Mouse (Mus musculus): ENCODE results near the gene Hmgb4. TPM values are rescaled to one million over a fixed set of nuclear protein-coding genes. Genes with fewer than 3 reads are reported as not detected.

The Hmgb4 gene
- polyA plus RNA-seq (2015; fragmentation: Nextera tagmentation; extraction: Ambion mirVana), result not detected in 2 replicates

DNA sequence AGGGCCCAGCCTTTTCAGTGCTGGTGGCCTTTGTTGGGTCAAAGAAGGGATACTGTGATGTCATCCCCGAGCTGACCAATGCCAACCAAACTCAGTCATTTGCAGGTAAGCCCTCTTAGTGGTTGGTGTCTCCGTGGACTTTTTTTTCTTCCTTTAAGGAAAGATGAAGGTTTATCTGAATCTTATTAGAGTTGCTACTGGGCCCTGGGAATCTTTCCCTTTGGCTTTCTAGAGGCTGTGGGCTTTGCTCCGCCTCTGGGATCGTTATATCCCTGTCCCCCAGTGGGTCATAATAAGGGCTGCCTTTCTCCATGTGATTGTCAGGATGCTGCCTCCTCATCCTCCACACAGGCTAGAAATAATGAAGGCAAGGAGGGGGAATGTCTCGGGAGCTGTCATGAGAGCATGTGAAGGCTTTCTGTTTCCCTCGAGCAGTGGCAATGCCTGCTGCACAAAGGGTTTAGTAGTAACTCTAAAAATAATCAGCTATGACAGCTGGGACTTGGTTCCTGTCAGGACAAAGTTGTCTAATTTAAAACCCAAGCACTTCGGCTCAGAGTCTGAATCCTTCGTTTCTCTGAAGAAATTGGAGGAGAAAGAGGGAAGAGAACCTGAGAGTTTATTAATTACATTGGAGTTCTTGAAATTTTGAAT is at the start of gene Hmgb4:
TSS of gene Hmgb4 (minus strand) at position 51 of the 654 bp plus-strand sequence.
- H3K4me3 ChIP-seq, result no peak within 1 kb of the TSS
- H3K9me3 ChIP-seq, result no peaks in the 10 kb centered on the region
- H3K27ac ChIP-seq, result no peak within 1 kb of the TSS
- no peaks in the 10 kb centered on the region for H3K27me3 ChIP-seq
- no peak within 1 kb of the TSS for H3K9ac ChIP-seq
- ATAC-seq (ENCODE audit: insufficient number of reproducible peaks, low FRiP score, low TSS enrichment, low read depth), result no peak
- H3K36me3 ChIP-seq, result no peaks in the 10 kb centered on the region
- WGBS, result 56% methylated on average over 8 of the region's 8 CpGs
- no peak within 1 kb of the TSS for H3K4me2 ChIP-seq
- no peaks in the 10 kb centered on the region for H3K4me1 ChIP-seq

DNA sequence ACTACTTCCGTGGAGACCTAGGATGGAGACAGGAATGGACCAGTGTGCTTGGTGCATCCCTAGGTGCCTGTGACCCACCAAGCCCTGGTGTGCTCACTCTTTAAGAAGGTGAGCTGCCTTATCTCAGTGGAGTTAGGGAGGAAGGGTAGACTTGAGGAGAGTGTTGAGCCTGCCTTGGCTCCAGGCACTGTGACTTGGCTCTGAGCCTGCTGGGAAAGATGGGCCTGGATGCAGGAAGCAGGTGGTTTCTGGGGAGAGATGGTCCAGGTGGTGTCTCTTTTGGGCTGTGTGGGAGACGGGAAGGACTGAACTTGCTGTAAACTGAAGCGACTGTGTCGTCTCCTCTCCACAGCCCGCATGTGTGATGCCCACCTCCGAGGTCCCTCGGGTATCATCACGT is 45.3 kb upstream of the Hmgb4 start:
- Histone ChIP-seq H3K9ac (no peak overlapping the region), H3K27ac (no peak overlapping the region), H3K36me3 (no peaks in the 10 kb centered on the region), H3K9me3 (no peaks in the 10 kb centered on the region), H3K4me2 (no peak overlapping the region), H3K27me3 (no peaks in the 10 kb centered on the region), H3K4me1 (no peaks in the 10 kb centered on the region), H3K4me3 (no peak overlapping the region)
- 92% methylated on average over 8 of the region's 8 CpGs for WGBS
- no peak for ATAC-seq (ENCODE audit: insufficient number of reproducible peaks, low FRiP score, low TSS enrichment, low read depth)

DNA sequence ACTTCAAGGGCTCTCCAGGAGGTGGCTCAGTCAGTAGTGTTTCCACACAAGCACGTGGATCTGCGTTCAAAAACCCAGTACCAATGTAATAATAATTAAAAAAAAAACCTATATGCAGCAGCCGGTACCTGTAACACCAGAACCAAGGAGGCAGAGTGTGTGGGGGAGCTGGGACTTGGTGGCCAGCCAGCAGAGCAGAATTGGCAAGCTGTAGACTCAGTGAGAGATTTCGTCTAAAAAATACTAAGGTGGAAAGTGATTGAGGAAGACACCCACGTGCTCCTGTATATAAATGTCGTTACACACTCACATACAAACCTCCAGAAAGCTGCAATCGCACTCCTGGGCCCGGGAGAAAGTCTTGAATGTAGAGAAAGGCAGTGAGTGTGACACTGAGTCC is 43.3 kb upstream of the Hmgb4 start:
- Histone ChIP-seq H3K4me1 (no peaks in the 10 kb centered on the region), H3K27ac (no peak overlapping the region), H3K4me3 (no peak overlapping the region), H3K9me3 (no peaks in the 10 kb centered on the region), H3K36me3 (no peaks in the 10 kb centered on the region), H3K9ac (no peak overlapping the region), H3K4me2 (no peak overlapping the region), H3K27me3 (no peaks in the 10 kb centered on the region)
- ATAC-seq (ENCODE audit: insufficient number of reproducible peaks, low FRiP score, low TSS enrichment, low read depth), result no peak
- WGBS, result 75% methylated on average over 8 of the region's 8 CpGs

DNA sequence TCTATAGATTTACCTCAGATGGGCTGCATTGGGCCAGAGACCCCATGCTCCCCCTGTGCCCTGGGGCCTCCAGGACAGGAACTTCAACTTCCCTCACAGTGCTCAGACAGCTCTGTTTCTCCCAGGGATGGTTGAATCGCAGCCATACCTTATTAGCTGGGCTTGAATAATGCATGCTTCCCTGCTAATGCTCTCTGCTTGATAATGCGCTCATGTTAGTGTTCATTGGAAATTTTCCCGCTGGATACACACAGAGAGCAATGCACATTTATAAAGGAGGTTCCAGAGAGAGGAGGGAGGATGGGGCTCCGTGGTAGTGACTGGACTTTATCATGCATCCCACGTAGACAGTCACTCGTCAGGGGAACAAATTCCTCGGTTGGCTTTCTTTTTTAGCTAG is 27.3 kb upstream of the Hmgb4 start:
- Histone ChIP-seq H3K9ac (no peak overlapping the region), H3K4me3 (no peak overlapping the region)
- WGBS, result 74% methylated on average over 7 of the region's 7 CpGs

DNA sequence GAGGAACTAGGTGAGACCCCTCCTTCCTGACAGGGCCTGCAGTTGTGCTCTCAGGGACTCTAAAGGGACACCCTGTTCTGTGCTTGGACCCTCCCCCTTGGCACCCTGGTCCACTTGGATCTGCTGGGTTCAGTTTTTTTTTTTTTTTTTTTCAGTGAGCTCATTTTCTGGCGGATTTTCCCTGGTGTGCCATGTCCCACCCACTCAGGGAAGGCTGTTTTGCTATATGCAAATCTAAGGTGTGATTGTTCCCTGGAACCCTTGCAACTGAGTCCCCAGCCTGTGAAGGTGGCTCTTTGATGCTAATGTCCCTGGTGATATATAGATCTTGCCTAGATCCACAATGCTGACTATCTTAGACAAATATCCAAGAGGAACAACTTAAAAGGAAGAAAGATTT is 24.3 kb upstream of the Hmgb4 start:
- Histone ChIP-seq H3K36me3 (no peaks in the 10 kb centered on the region), H3K4me3 (no peak overlapping the region), H3K4me2 (no peak overlapping the region), H3K9me3 (no peaks in the 10 kb centered on the region), H3K27ac (no peak overlapping the region), H3K9ac (no peak overlapping the region), H3K4me1 (no peaks in the 10 kb centered on the region), H3K27me3 (no peaks in the 10 kb centered on the region)
- WGBS, result 63% methylated on average over 1 of the region's 1 CpGs
- no peak for ATAC-seq (ENCODE audit: insufficient number of reproducible peaks, low FRiP score, low TSS enrichment, low read depth)

More for the DNA sequence above, 27.3 kb upstream of the Hmgb4 start:
- Histone ChIP-seq H3K9me3 (no peaks in the 10 kb centered on the region), H3K4me1 (no peaks in the 10 kb centered on the region), H3K27me3 (peaks cover 5% of the 10 kb centered on the region; the same call in 1 of the 2 replicates), H3K4me2 (no peak overlapping the region), H3K27ac (no peak overlapping the region), H3K36me3 (no peaks in the 10 kb centered on the region)
- no peak for ATAC-seq (ENCODE audit: insufficient number of reproducible peaks, low FRiP score, low TSS enrichment, low read depth)

DNA sequence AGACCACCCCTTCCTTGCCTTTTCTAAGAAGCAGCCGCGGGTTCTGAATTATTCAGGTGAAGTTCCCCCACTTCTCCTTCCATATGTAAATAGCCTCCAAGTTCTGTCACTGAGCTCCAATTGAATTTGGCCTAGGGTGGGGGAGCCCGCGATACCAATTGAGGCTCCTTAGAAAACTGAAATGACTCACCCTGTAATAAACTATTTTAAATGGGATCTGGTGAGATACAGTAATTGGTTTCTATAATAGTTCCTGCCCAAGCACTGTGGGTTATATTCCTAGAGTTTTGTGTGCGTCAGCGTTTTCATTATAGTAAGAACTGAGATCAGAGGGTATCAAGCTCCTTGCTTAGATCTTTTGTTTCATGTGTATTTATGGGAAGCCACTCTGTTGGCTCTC is 14.8 kb upstream of the Hmgb4 start:
- H3K9ac ChIP-seq, result no peak overlapping the region
- no peaks in the 10 kb centered on the region for H3K9me3 ChIP-seq
- ATAC-seq (ENCODE audit: insufficient number of reproducible peaks, low FRiP score, low TSS enrichment, low read depth), result no peak
- H3K4me2 ChIP-seq, result no peak overlapping the region
- no peaks in the 10 kb centered on the region for H3K36me3 ChIP-seq
- H3K27ac ChIP-seq, result no peak overlapping the region
- 61% methylated on average over 6 of the region's 6 CpGs for WGBS
- peaks cover 6% of the 10 kb centered on the region; the same call in 1 of the 2 replicates for H3K4me1 ChIP-seq
- no peaks in the 10 kb centered on the region for H3K27me3 ChIP-seq
- H3K4me3 ChIP-seq, result no peak overlapping the region

DNA sequence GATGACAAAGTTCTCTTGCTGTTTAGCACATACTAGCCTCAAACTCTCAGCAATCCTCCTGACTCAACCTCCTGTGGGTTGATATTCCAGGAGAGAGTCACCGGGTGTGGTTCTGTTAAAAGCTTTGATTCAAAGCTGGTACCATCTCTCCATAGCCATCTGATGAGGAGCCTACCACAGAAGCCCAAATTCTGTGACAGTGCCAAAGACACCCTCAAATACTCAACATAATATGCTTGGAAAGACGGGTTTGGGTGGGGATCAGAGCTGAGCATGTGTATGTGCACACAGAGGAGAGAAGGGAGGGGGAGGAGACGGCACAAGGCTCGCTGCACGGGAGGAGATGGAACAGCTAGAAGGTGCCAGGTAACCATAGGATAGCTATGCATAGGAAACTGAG is 14.4 kb upstream of the Hmgb4 start:
- peaks cover 10% of the 10 kb centered on the region; the same call in 1 of the 2 replicates for H3K4me1 ChIP-seq
- no peak overlapping the region for H3K4me3 ChIP-seq
- H3K9me3 ChIP-seq, result no peaks in the 10 kb centered on the region
- H3K27me3 ChIP-seq, result no peaks in the 10 kb centered on the region
- H3K4me2 ChIP-seq, result no peak overlapping the region
- H3K27ac ChIP-seq, result no peak overlapping the region
- H3K9ac ChIP-seq, result no peak overlapping the region
- WGBS, result 76% methylated on average over 5 of the region's 5 CpGs
- no peak for ATAC-seq (ENCODE audit: insufficient number of reproducible peaks, low FRiP score, low TSS enrichment, low read depth)
- no peaks in the 10 kb centered on the region for H3K36me3 ChIP-seq

DNA sequence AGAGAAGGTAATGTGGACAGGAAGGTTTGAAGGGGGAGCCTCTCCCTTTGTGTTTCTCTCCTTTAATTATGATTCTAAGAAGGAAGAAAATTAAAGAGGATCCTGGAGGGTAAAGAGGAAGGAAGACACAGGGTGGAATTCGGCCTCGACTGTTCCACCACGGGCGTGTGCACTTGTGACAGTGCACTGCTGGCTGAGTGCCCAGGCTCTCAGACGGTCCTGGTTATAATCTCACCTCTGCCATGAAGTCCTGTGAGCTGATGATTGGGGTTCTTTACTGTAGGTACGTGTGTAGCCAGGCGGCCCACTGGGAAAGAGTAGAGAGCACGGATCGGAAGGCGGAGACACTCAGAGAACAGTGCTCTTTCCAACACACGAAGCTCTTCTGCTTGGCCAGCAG is 12.4 kb upstream of the Hmgb4 start:
- Histone ChIP-seq H3K9ac (no peak overlapping the region), H3K4me3 (no peak overlapping the region), H3K36me3 (no peaks in the 10 kb centered on the region), H3K4me2 (no peak overlapping the region), H3K4me1 (peaks cover 12% of the 10 kb centered on the region; the same call in 1 of the 2 replicates), H3K9me3 (no peaks in the 10 kb centered on the region), H3K27ac (no peak overlapping the region), H3K27me3 (no peaks in the 10 kb centered on the region)
- 49% methylated on average over 11 of the region's 11 CpGs for WGBS
- ATAC-seq (ENCODE audit: insufficient number of reproducible peaks, low FRiP score, low TSS enrichment, low read depth), result 0 out of 2 replicates have a peak, but pooled peaks have one; percentile 31

DNA sequence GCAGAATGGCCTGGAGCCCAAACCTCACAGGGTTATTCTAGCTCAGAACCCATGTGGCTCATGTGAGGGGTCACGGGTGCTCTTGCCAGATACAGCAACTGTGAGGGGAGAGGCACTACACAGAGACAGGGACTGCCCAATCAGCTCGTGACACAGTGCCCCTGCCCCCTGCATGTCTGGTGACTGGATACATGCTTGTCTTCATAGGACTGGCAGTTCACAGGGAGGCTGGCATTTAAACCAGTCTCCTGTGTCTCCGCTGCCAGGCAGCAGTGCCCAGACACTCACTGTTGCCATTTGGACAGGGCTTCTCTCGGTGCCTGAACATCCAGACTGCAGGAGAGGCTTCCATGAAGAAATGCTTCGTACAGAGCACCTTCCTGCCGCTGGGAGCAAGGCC is 11.7 kb upstream of the Hmgb4 start:
- Histone ChIP-seq H3K4me2 (no peak overlapping the region), H3K9me3 (no peaks in the 10 kb centered on the region), H3K36me3 (no peaks in the 10 kb centered on the region), H3K27me3 (no peaks in the 10 kb centered on the region), H3K4me3 (no peak overlapping the region), H3K4me1 (peaks cover 12% of the 10 kb centered on the region; the same call in 1 of the 2 replicates), H3K27ac (no peak overlapping the region), H3K9ac (no peak overlapping the region)
- no peak for ATAC-seq (ENCODE audit: insufficient number of reproducible peaks, low FRiP score, low TSS enrichment, low read depth)
- 55% methylated on average over 6 of the region's 6 CpGs for WGBS

DNA sequence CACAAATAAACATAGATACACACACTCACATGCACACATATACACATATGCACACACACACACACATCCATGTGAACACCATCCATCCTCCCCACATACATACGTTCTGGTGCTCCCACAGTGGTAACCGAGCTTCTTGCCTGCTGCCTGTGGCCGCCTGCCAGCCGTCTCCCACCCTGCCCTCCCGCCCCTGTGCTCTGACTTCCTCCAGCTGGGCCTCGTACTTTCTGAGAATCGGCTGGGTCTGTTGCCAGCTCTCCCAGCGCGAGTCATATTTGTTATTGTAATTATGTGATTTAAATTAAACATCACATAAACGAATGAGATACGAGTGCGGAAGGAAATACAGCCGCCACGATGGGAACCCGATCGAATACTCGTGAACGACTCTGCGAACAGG is 10.2 kb upstream of the Hmgb4 start:
- no peak overlapping the region for H3K27ac ChIP-seq
- peaks cover 12% of the 10 kb centered on the region; the same call in 1 of the 2 replicates for H3K4me1 ChIP-seq
- H3K36me3 ChIP-seq, result no peaks in the 10 kb centered on the region
- no peak overlapping the region for H3K4me2 ChIP-seq
- H3K4me3 ChIP-seq, result no peak overlapping the region
- no peak overlapping the region for H3K9ac ChIP-seq
- H3K9me3 ChIP-seq, result no peaks in the 10 kb centered on the region
- no peaks in the 10 kb centered on the region for H3K27me3 ChIP-seq
- 51% methylated on average over 19 of the region's 19 CpGs for WGBS
- no peak for ATAC-seq (ENCODE audit: insufficient number of reproducible peaks, low FRiP score, low TSS enrichment, low read depth)

DNA sequence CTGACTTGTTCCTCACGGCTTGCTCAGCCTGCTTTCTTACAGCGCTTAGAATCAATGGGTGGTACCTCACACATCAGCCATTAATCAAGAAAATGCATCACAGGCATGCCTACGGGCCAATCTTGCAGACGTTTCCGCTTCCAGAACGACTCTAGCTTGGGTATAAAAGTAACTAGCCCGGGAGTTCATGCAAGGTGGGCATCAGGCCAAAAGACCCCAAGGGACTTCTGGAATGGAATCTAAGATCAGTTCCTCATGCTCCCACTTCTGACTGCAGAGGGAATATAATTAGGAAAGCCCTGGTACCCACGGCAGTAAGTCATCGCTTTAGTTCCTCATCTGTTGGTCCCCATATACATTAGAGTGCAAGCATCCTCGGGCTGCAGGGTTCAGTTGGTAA is 9.4 kb upstream of the Hmgb4 start:
- Histone ChIP-seq H3K9me3 (no peaks in the 10 kb centered on the region), H3K27me3 (no peaks in the 10 kb centered on the region), H3K36me3 (no peaks in the 10 kb centered on the region), H3K4me3 (no peak overlapping the region), H3K4me2 (no peak overlapping the region), H3K9ac (no peak overlapping the region), H3K4me1 (peaks cover 12% of the 10 kb centered on the region; the same call in 1 of the 2 replicates), H3K27ac (no peak overlapping the region)
- no peak for ATAC-seq (ENCODE audit: insufficient number of reproducible peaks, low FRiP score, low TSS enrichment, low read depth)
- WGBS, result 29% methylated on average over 10 of the region's 10 CpGs

DNA sequence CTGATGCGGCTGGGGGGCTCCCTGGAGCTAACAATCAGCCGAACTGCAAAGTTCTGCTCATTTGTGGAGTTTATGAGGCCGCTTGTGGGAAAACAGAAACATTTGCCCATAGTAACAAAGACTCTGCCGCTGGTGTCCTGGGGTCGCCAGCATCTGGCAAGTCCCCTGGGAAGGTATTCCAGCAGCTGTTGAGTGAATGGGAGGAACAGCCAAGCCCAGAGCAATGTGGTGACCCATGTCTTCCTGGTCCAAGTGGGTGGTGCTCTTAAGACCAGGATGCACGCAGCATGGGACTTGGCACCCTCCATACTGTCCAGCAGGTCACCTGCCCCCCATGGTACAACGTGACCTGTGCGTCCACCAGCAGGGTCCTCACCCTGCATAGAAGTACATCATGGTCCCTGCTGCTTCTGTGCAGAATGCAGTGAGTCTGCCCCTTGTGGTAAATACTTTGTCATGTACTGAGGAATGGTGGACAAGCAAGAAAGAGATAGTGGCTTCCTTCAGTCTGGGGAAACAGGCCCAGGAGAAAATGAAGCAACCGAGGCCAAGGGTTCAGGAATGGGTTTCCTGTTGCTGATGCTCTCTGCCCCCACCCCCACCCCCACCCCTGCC is 8.6 kb upstream of the Hmgb4 start:
- no peaks in the 10 kb centered on the region for H3K9me3 ChIP-seq
- H3K4me3 ChIP-seq, result no peak overlapping the region
- 65% methylated on average over 9 of the region's 9 CpGs for WGBS
- H3K36me3 ChIP-seq, result no peaks in the 10 kb centered on the region
- H3K4me2 ChIP-seq, result no peak overlapping the region
- H3K9ac ChIP-seq, result no peak overlapping the region
- no peak overlapping the region for H3K27ac ChIP-seq
- peaks cover 12% of the 10 kb centered on the region; the same call in 1 of the 2 replicates for H3K4me1 ChIP-seq
- H3K27me3 ChIP-seq, result no peaks in the 10 kb centered on the region
- no peak for ATAC-seq (ENCODE audit: insufficient number of reproducible peaks, low FRiP score, low TSS enrichment, low read depth)

All from limb, embryonic 15.5 days (tissue).